Mouse (Mus musculus): Measurements from ENCODE around the gene Cbx5. TPM values are rescaled to one million over a fixed set of nuclear protein-coding genes. Genes with fewer than 3 reads are reported as not detected.
A peak's percentile ranks its signal among the peaks of the same experiment; 100 is the strongest.

The Cbx5 gene
- total RNA-seq, 2 experiments from 2014 or later, result 219 to 230 TPM

- intact Hi-C loops (cut with DNase I), result no loop called here
- DNase-seq, result no peak
Measured at GRCm38 (mm10) chr15:103152371-103152770, 87.2 kb downstream of the Cbx5 start.

- intact Hi-C loops (cut with DNase I), result no loop called here
- peak; percentile 67 for DNase-seq
Measured at GRCm38 (mm10) chr15:103147779-103148178, 91.8 kb downstream of the Cbx5 start.

GRCm38 (mm10) chr15:103147422-103147690, 92.3 kb downstream of the Cbx5 start:
- intact Hi-C loops (cut with DNase I), result no loop called here
- DNase-seq, result no peak

GRCm38 (mm10) chr15:103146627-103147421, 92.8 kb downstream of the Cbx5 start:
- DNase-seq, result peak; percentile 29
- intact Hi-C loops (cut with DNase I), result no loop called here

GRCm38 (mm10) chr15:103145635-103146299, 93.8 kb downstream of the Cbx5 start:
- DNase-seq, result no peak
- intact Hi-C loops (cut with DNase I), result no loop called here

- intact Hi-C loops (cut with DNase I), result no loop called here
- DNase-seq, result no peak
Measured at GRCm38 (mm10) chr15:103144176-103144575, 95.4 kb downstream of the Cbx5 start.

Small RNA genes within 50 kb of the gene (microRNA-seq; reads per million reads assigned to microRNA genes)
- gene Mir148b, result 162 reads per million, percentile 55 among the genes with 10 or more reads in this experiment

Other genes with a start within 250 kb of the Cbx5 start
- gene Hoxc8, start 249.2 kb downstream of the Cbx5 start, total RNA-seq (2021), result not detected
- gene Hoxc6, start 241.6 kb downstream of the Cbx5 start, total RNA-seq (2021), result not detected
- gene Hoxc4, start 220.9 kb downstream of the Cbx5 start, total RNA-seq (2021), result not detected
- 10 to 100 TPM; 26.4 to 27.4 TPM for gene Smug1, start 72.7 kb downstream of the Cbx5 start, total RNA-seq (2021)
- gene Hnrnpa1, start 616 bp upstream of the Cbx5 start, total RNA-seq (2021), result 100 to 1,000 TPM; 690 to 711 TPM
- gene Nfe2, start 18.6 kb upstream of the Cbx5 start, total RNA-seq (2021), result not detected
- gene Copz1, start 32.9 kb upstream of the Cbx5 start, total RNA-seq (2021), result 100 to 1,000 TPM; 105 to 107 TPM
- gene Gpr84, start 70.8 kb upstream of the Cbx5 start, total RNA-seq (2021), result under 1 TPM; 0.44 to 0.46 TPM
- 10 to 100 TPM; 47.8 to 52.7 TPM for gene Zfp385a, start 100.3 kb upstream of the Cbx5 start, total RNA-seq (2021)
- gene Itga5, start 126.9 kb upstream of the Cbx5 start, total RNA-seq (2021), result 1 to 10 TPM; 7.4 to 7.6 TPM
- gene Gtsf1, start 190.7 kb upstream of the Cbx5 start, total RNA-seq (2021), result not detected
- gene Gtsf2, start 208.7 kb upstream of the Cbx5 start, total RNA-seq (2021), result not detected
- 1 to 10 TPM; 3.3 to 4.4 TPM for gene Nckap1l, start 214.0 kb upstream of the Cbx5 start, total RNA-seq (2021)

Data from left cerebral cortex, postnatal 4 days (tissue).